Mouse (Mus musculus) liver, embryonic 12.5 days (tissue): Measurements from ENCODE around the gene Pank4. TPM values are rescaled to one million over a fixed set of nuclear protein-coding genes. Genes with fewer than 3 reads are reported as not detected.

Experiments
- ATAC-seq: fragments of 200-750 bp; cut with Nextera tagmentation; 2 replicates; pipeline ENCODE4 v1.8.0; 2017; ENCODE audit warnings: moderate number of reproducible peaks, mild to moderate bottlenecking, moderate library complexity
- H3K27ac ChIP-seq: fragments of 300-500 bp; sonication (generic); 2 replicates; pipeline ENCODE4 v1.5.1; 2016; ENCODE audit warnings: mild to moderate bottlenecking
- H3K27me3 ChIP-seq: fragments of 300-500 bp; sonication (generic); replicated peaks from 2 replicates; pipeline ENCODE4 v1.6.1; 2016; ENCODE audit warnings: mild to moderate bottlenecking, moderate library complexity
- H3K36me3 ChIP-seq: fragments of 300-500 bp; sonication (generic); 2 replicates; pipeline ENCODE4 v1.6.1; 2016; ENCODE audit warnings: mild to moderate bottlenecking, moderate library complexity
- H3K4me1 ChIP-seq: fragments of 300-500 bp; sonication (generic); 2 replicates; pipeline ENCODE4 v1.6.1; 2016
- H3K4me2 ChIP-seq: fragments of 300-500 bp; sonication (generic); 2 replicates; pipeline ENCODE4 v1.6.1; 2016; ENCODE audit warnings: mild to moderate bottlenecking, moderate library complexity
- H3K4me3 ChIP-seq: fragments of 300-500 bp; sonication (generic); 2 replicates; pipeline ENCODE4 v1.5.1; 2016; ENCODE audit warnings: mild to moderate bottlenecking, moderate library complexity
- H3K9ac ChIP-seq: fragments of 300-500 bp; sonication (generic); 2 replicates; pipeline ENCODE4 v1.6.1; 2016; ENCODE audit warnings: mild to moderate bottlenecking, moderate library complexity
- H3K9me3 ChIP-seq: fragments of 300-500 bp; sonication (generic); replicated peaks from 2 replicates; pipeline ENCODE4 v1.6.1; 2016; ENCODE audit warnings: mild to moderate bottlenecking, moderate library complexity
- whole genome bisulfite sequencing: fragments of 180-500 bp; shearing (Covaris S2); methylation state at CpG from one replicate; pipeline ENCODE4 v1.1.7; 2016; ENCODE audit not compliant: insufficient replicate concordance; 5-methylcytosine and 5-hydroxymethylcytosine counted together
- polyA plus RNA-seq: library from polyadenylated mRNA; unstranded; fragments of >200 nt; fragmentation: Nextera tagmentation; extraction: Ambion mirVana; gene quantifications from 2 replicates; pipeline ENCODE4 v1.2.1, GENCODE M21; 2016

Pank4 gene
- polyA plus RNA-seq, 1 experiment from 2014 or later = 34.0 TPM

DNA sequence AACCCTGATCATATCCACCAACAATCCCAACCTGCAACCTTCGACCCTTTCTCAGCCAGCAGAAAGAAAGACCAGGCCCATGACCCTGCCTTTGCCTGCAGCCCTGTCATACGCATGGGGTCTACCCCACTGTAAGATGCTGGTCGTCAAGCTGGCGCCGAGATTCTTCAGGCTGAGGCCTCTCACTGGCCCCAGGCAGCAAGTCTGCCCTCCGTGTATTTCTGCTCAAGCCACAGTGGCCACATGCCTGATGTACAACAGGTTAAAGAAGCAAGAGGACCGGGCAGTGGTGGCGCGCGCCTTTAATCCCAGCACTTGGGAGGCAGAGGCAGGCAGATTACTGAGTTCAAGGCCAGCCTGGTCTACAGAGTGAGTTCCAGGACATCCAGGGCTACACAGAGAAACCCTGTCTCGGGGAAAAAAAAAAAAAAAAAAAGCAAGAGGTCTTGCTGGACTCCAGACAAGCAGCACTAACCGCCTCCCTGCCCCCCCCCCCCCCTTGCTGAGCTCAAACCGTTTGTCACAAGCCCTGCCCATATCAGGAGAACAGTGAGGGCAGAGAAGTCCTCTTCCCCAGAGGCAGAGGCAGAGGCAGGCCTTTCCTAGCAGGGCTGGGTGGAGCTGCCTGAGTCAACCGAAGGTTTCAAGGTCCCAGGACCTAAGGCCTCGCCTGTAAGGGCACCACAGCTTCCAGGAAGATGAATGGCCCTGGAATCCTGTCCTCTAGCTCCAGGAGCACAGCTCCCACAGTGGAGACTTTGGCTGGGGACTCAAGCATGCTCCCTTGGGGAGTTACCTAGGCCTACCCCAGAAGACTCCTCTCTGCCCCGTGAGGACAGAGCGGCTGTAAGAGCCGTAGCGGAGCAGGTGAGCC, 18.6 kb downstream of the Pank4 start:
- Histone ChIP-seq H3K4me1 (peaks cover 34% of the 10 kb centered on the region), H3K4me3 (no peak overlapping the region), H3K36me3 (peaks cover 46% of the 10 kb centered on the region), H3K9ac (no peak overlapping the region), H3K27me3 (peaks cover 26% of the 10 kb centered on the region), H3K9me3 (no peaks in the 10 kb centered on the region), H3K4me2 (no peak overlapping the region), H3K27ac (peak overlapping the region; percentile 18; the same call in 1 of the 2 replicates)
- peak; percentile 24; the same call in 1 of the 2 replicates for ATAC-seq
- WGBS = 64% methylated on average over 19 of the region's 19 CpGs

DNA sequence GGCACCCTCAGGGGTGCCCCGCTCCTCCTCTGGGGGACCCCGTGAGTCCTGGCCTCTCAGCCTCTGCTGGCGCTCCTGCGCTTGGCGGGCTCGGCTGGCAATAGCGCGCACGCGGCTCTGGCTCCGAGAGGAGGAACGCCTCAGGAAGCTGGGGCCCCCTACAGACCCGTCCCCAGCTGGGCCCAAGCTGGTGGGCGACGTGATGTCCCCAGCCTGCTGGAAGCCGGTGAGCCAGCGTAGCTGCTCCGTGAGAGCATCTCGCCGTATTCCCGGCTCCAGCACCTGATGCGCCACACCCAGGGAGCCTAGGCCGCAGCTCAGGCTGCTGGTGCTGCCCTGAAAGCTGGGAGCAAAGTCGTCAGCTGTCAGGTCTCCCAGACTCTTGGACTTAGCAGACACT, 19.8 kb downstream of the Pank4 start:
- H3K27ac ChIP-seq = no peak overlapping the region
- peaks cover 34% of the 10 kb centered on the region for H3K4me1 ChIP-seq
- WGBS = 43% methylated on average over 24 of the region's 24 CpGs
- peak overlapping the region; percentile 10; the same call in 1 of the 2 replicates for H3K4me2 ChIP-seq
- no peak overlapping the region for H3K9ac ChIP-seq
- H3K4me3 ChIP-seq = no peak overlapping the region
- H3K27me3 ChIP-seq = peaks cover 37% of the 10 kb centered on the region
- no peak for ATAC-seq
- no peaks in the 10 kb centered on the region for H3K9me3 ChIP-seq
- H3K36me3 ChIP-seq = peaks cover 33% of the 10 kb centered on the region

DNA sequence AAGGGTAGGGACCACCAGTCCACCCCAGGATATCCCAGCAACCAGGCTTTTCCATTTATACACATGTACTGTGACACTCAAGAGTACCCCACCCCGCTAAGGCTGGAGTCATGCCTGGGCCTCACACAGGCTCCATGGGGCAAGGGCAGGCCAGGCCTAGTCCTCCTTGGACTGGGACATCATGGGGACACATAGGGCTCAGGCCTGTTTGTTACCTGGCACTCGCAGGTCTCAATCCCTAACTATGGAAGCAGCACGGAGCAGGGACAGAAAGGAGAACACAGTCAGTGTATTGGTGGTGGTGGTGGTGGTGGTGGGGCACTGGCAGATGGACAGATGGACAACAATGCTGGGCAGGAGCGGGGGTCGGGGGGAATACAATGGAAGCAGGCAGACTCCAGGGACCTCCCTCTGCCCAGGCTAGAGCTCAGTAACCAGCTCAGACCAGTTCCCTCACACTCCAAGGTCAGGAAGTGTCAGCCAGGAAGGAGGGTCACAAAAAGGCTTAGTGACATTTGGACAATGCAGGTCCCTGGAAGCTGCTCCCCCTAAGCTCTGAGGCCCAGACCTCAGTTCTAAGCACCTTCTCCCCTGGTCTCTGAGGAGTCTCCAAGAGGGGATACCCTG, 21.3 kb downstream of the Pank4 start:
- Histone ChIP-seq H3K4me1 (peaks cover 34% of the 10 kb centered on the region), H3K4me2 (no peak overlapping the region), H3K27ac (no peak overlapping the region), H3K9me3 (no peaks in the 10 kb centered on the region), H3K36me3 (peaks cover 18% of the 10 kb centered on the region), H3K27me3 (peaks cover 41% of the 10 kb centered on the region), H3K4me3 (no peak overlapping the region), H3K9ac (no peak overlapping the region)
- ATAC-seq = no peak
- 81% methylated on average over 5 of the region's 5 CpGs for WGBS

DNA sequence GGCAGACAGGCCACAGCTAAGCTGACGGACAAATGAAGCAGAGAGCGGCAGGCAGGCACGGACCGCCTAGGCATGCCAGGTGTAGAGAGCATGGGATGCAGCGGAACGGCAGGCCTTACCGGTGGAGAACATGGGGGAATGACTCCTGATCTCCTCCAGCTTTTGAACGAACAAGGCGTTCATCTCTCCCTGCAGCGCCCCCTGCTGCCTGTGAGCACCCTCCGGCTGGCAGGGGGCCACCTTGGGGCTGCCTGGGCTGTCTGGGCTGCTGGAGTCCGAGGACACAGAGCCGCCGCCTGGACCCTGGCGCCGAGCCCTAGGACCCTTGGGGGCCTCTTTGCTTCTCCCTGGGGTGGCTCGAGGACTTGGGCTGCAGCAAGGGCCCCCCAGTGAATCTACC, 22.2 kb downstream of the Pank4 start:
- Histone ChIP-seq H3K9me3 (no peaks in the 10 kb centered on the region), H3K27me3 (peaks cover 48% of the 10 kb centered on the region), H3K4me1 (peaks cover 34% of the 10 kb centered on the region), H3K36me3 (peaks cover 10% of the 10 kb centered on the region), H3K4me2 (peak overlapping the region; percentile 32), H3K4me3 (no peak overlapping the region), H3K9ac (peak overlapping the region; percentile 28; the same call in 1 of the 2 replicates), H3K27ac (no peak overlapping the region)
- WGBS = 17% methylated on average over 17 of the region's 17 CpGs
- ATAC-seq = peak; percentile 17; the same call in 1 of the 2 replicates

DNA sequence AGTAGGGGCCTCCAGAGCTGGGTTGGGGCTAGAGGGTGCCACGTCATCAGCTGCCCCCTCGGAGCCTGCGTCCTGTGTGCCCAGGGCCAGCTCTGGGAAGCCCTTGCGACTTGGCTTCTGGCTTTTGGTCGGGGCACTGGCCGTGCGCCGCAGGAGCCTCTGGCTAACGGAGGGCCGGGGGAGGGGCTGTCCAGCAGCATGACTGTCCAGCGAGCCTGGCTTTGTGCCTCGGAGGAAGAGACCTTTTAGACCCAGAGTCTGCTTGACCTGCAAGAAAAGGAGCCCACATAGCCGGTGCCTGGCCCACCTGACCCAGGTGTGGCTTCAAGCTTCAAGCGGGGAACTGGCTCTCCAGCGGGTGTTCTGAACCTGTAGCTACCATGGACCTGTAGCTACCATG, 22.8 kb downstream of the Pank4 start:
- Histone ChIP-seq H3K27me3 (peaks cover 53% of the 10 kb centered on the region), H3K9ac (no peak overlapping the region), H3K27ac (no peak overlapping the region), H3K4me1 (peaks cover 28% of the 10 kb centered on the region), H3K36me3 (peaks cover 3% of the 10 kb centered on the region), H3K4me3 (no peak overlapping the region), H3K9me3 (no peaks in the 10 kb centered on the region), H3K4me2 (no peak overlapping the region)
- no peak for ATAC-seq
- WGBS = 72% methylated on average over 15 of the region's 15 CpGs

DNA sequence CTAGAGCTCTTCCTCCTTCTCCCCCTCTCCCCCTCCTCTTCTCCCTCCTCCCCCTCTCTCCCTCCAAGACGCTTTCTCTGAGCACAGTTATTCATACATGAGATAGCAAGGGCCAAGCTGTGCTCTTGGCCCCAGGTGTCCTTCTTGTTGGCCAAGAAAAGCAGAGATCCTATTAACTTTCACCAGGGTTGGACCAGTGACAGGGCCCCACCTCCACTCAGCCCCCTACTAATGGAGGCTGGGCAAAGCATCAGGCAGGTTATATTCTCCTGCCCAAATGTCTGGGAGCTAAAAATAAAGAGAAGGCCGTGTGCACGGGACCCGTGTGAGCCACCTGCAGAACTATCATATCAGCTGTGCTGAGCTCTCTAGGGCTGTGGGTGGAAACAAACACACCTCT, 31.0 kb downstream of the Pank4 start:
- Histone ChIP-seq H3K9ac (no peak overlapping the region), H3K27ac (no peak overlapping the region), H3K9me3 (no peaks in the 10 kb centered on the region), H3K4me1 (no peaks in the 10 kb centered on the region), H3K4me3 (no peak overlapping the region), H3K4me2 (no peak overlapping the region), H3K27me3 (peaks cover 41% of the 10 kb centered on the region), H3K36me3 (no peaks in the 10 kb centered on the region)
- no peak for ATAC-seq
- 65% methylated on average over 4 of the region's 4 CpGs for WGBS

DNA sequence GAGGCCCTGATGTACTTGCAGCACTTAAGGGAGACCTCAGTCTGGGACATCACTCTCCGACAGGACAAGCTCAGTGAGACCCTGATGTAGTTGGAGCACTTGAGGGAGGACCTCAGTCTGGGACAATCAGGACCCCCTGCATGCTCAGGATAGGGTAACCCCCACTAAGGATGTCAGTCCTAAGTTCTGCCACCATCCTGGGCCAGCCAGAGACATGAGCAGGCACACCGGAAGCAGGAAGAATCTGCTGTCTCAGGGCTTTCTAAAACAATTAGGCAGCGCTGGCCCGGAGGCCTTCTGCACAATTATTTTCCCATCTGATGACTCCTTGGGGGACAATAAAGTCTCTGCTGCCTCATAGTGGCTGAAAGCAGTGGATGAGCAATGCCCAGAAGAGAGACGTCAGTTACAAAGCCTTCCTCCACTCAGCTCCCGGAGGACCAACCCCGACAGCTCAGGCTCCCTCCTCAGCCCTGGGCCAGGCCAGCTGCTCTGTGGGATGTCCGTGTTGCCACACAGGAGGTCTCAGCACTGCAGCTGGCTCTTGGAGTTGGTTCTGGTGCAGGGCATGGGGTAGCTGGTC, 32.7 kb downstream of the Pank4 start:
- Histone ChIP-seq H3K4me1 (no peaks in the 10 kb centered on the region), H3K9me3 (no peaks in the 10 kb centered on the region), H3K4me2 (no peak overlapping the region), H3K27me3 (peaks cover 32% of the 10 kb centered on the region), H3K36me3 (no peaks in the 10 kb centered on the region), H3K27ac (no peak overlapping the region), H3K9ac (no peak overlapping the region), H3K4me3 (no peak overlapping the region)
- WGBS = 53% methylated on average over 8 of the region's 8 CpGs
- no peak for ATAC-seq

DNA sequence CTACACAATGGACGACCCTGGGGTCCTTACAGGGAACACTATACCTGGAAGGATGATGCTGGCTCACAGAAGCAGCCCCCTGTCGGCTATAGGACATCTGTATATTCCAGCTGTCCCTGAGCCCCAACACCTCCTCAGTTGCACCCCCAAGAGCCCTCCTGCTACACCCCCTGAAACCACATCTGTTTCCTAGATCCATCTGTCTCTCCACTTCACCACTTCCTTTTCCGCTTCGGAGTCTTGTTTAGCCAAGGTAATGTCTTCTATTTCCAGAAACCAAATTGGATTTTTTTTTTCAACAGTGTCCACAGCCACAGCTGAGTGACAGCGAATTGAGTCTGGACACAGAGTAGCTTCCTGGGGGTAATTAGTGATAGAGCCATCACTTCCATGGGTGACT, 35.5 kb downstream of the Pank4 start:
- no peaks in the 10 kb centered on the region for H3K9me3 ChIP-seq
- no peak overlapping the region for H3K4me2 ChIP-seq
- no peaks in the 10 kb centered on the region for H3K4me1 ChIP-seq
- ATAC-seq = no peak
- H3K4me3 ChIP-seq = no peak overlapping the region
- H3K36me3 ChIP-seq = no peaks in the 10 kb centered on the region
- WGBS = 37% methylated on average over 5 of the region's 5 CpGs
- no peak overlapping the region for H3K27ac ChIP-seq
- peaks cover 41% of the 10 kb centered on the region for H3K27me3 ChIP-seq
- H3K9ac ChIP-seq = no peak overlapping the region

DNA sequence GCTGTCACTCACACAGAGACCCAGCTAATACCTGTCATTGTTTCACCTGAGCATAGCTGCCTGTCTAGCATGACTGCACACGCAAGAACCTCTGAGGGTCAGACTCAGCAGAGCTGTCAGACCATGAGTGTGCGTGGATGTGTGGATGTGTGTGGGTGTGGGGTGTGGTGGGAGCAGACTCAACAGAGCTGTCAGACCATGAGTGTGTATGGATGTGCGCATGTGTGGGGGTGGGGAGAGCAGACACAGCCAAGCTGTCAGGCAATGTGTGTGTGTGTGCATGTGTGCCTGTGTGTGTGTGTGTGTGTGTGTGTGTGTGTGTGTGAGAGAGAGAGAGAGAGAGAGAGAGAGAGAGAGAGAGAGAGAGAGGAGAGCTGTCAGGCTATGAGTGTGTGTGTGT, 41.4 kb downstream of the Pank4 start:
- no peak overlapping the region for H3K9ac ChIP-seq
- no peak overlapping the region for H3K27ac ChIP-seq
- H3K27me3 ChIP-seq = peaks cover 31% of the 10 kb centered on the region
- no peaks in the 10 kb centered on the region for H3K4me1 ChIP-seq
- WGBS = 74% methylated on average over 3 of the region's 3 CpGs
- no peak for ATAC-seq
- H3K4me2 ChIP-seq = no peak overlapping the region
- no peak overlapping the region for H3K4me3 ChIP-seq
- no peaks in the 10 kb centered on the region for H3K9me3 ChIP-seq
- H3K36me3 ChIP-seq = no peaks in the 10 kb centered on the region

DNA sequence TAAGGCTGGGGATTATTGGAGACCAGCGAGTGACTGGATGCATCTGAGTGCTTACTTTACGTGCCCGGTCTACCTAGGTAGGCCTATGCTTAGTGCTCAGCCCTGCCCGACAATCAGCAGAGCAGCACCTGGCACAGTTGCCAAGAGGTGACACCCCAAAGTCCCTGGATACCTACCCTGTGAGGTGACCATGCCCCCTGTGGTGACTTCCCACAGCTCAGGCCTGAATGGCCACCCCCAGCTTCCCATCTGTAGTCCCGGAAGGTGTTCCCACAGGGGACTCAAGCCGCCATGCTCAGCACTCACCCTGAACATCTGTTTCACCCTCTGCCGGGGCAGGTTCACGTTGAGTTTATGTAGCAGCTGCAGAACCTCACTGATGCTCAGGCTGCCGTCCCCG, 42.4 kb downstream of the Pank4 start:
- H3K9ac ChIP-seq = no peak overlapping the region
- H3K9me3 ChIP-seq = no peaks in the 10 kb centered on the region
- WGBS = 61% methylated on average over 10 of the region's 10 CpGs
- no peak overlapping the region for H3K4me2 ChIP-seq
- no peak overlapping the region for H3K27ac ChIP-seq
- H3K4me3 ChIP-seq = no peak overlapping the region
- no peaks in the 10 kb centered on the region for H3K36me3 ChIP-seq
- ATAC-seq = no peak
- H3K27me3 ChIP-seq = peaks cover 27% of the 10 kb centered on the region
- H3K4me1 ChIP-seq = no peaks in the 10 kb centered on the region

DNA sequence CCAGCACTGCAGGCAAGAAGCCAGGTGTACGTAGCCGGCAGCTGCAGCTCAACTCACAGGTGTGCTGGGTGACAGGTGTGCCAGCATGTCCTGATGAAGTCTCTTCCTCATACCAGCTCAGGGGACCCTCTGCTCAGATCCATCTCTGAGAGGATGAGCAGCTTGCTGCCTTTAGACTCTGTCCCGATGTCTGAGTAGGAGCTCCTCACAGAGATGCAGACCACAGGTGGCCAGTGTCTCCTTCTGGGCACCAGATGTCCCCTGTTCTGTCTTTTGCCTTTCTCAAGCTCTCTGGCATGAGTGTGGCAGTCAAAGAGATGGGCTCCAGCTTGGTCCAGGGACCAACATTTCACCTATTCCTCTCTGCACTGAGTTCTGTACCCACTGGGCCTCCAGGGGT, 43.7 kb downstream of the Pank4 start:
- Histone ChIP-seq H3K4me3 (no peak overlapping the region), H3K4me2 (no peak overlapping the region), H3K9ac (no peak overlapping the region), H3K36me3 (no peaks in the 10 kb centered on the region), H3K9me3 (no peaks in the 10 kb centered on the region), H3K27ac (no peak overlapping the region), H3K4me1 (no peaks in the 10 kb centered on the region), H3K27me3 (peaks cover 18% of the 10 kb centered on the region)
- ATAC-seq = no peak
- 72% methylated on average over 3 of the region's 3 CpGs for WGBS

DNA sequence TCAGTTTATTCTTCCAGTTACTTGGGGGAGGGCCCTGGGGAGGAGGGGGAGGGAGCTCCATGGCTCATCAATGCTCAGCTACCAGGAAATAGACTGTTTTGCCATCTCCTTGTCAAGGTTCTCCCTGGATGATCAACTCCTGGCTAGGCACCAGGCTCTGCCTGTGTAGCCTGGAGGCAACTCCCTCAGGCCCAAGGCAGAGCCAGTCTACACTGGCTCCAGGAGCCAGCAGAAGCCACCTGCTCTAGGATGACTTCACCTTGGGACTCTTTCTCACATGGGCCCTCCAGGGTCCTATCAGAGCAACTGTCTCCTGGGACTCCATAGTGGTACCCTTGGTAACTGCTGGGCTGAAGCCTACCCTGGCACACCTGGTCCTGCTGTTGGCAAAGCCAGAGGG, 44.2 kb downstream of the Pank4 start:
- ATAC-seq = no peak
- H3K27me3 ChIP-seq = peaks cover 13% of the 10 kb centered on the region
- no peak overlapping the region for H3K27ac ChIP-seq
- no peaks in the 10 kb centered on the region for H3K9me3 ChIP-seq
- no peak overlapping the region for H3K9ac ChIP-seq
- H3K4me1 ChIP-seq = no peaks in the 10 kb centered on the region
- H3K36me3 ChIP-seq = no peaks in the 10 kb centered on the region
- no peak overlapping the region for H3K4me2 ChIP-seq
- no peak overlapping the region for H3K4me3 ChIP-seq
